Mouse (Mus musculus) forebrain, embryonic 13.5 days (tissue): ENCODE data around the gene Topaz1. TPM values are rescaled to one million over a fixed set of nuclear protein-coding genes. Genes with fewer than 3 reads are reported as not detected.

Experiments
- polyA plus RNA-seq: library from polyadenylated mRNA; unstranded; fragments of >200 nt; fragmentation: Nextera tagmentation; extraction: Ambion mirVana; gene quantifications from 2 replicates; pipeline ENCODE4 v1.2.1, GENCODE M21; 2015

Topaz1 gene
- polyA plus RNA-seq, 1 experiment from 2014 or later = not detected

Other genes starting within 250 kb of the Topaz1 start
- 6.9 and 7.0 TPM in 2 replicates for gene Tcaim, start 58.2 kb downstream of the Topaz1 start, polyA plus RNA-seq
- 0.43 TPM in 1 of 2 replicates, not detected in the other for gene Gm35549, start 96.7 kb downstream of the Topaz1 start, polyA plus RNA-seq
- 80.5 and 95.8 TPM in 2 replicates for gene Zfp445, start 118.7 kb downstream of the Topaz1 start, polyA plus RNA-seq
- 4.2 and 5.7 TPM in 2 replicates for gene Zkscan7, start 138.3 kb downstream of the Topaz1 start, polyA plus RNA-seq
- gene Zfp105, start 175.7 kb downstream of the Topaz1 start, polyA plus RNA-seq = 30.5 TPM in 2 replicates
- gene 1110059G10Rik, start 203.7 kb downstream of the Topaz1 start, polyA plus RNA-seq = 32.6 and 34.1 TPM in 2 replicates
- 70.5 and 73.0 TPM in 2 replicates for gene Kif15, start 203.7 kb downstream of the Topaz1 start, polyA plus RNA-seq